Mouse (Mus musculus) liver, embryonic 13.5 days (tissue): ENCODE measurements around the gene Wnt11. TPM values are rescaled to one million over a fixed set of nuclear protein-coding genes. Genes with fewer than 3 reads are reported as not detected.

Experiments
- ATAC-seq: fragments of 200-750 bp; cut with Nextera tagmentation; 2 replicates; pipeline ENCODE4 v1.8.0; 2017; ENCODE audit warnings: low read depth, mild to moderate bottlenecking, moderate number of reproducible peaks, moderate library complexity
- DNase-seq: peaks from one replicate; pipeline ENCODE4 v3.0.0; 2022
- H3K27ac ChIP-seq: fragments of 300-500 bp; sonication (generic); 2 replicates; pipeline ENCODE4 v1.5.1; 2015; ENCODE audit warnings: moderate library complexity, mild to moderate bottlenecking, inconsistent platforms
- H3K27me3 ChIP-seq: fragments of 300-500 bp; sonication (generic); 2 replicates; pipeline ENCODE4 v1.6.1; 2015; ENCODE audit warnings: mild to moderate bottlenecking, inconsistent platforms
- H3K36me3 ChIP-seq: fragments of 300-500 bp; sonication (generic); 2 replicates; pipeline ENCODE4 v1.6.1; 2015; ENCODE audit warnings: mild to moderate bottlenecking, inconsistent platforms
- H3K4me1 ChIP-seq: fragments of 300-500 bp; sonication (generic); replicated peaks from 2 replicates; pipeline ENCODE4 v1.6.1; 2015; ENCODE audit warnings: inconsistent platforms
- H3K4me2 ChIP-seq: fragments of 300-500 bp; sonication (generic); 2 replicates; pipeline ENCODE4 v1.6.1; 2015; ENCODE audit warnings: inconsistent platforms, mild to moderate bottlenecking, moderate library complexity
- H3K4me3 ChIP-seq: fragments of 300-500 bp; sonication (generic); replicated peaks from 2 replicates; pipeline ENCODE4 v1.5.1; 2015; ENCODE audit warnings: mild to moderate bottlenecking, inconsistent platforms
- H3K9ac ChIP-seq: fragments of 300-500 bp; sonication (generic); 2 replicates; pipeline ENCODE4 v1.6.1; 2015; ENCODE audit warnings: mild to moderate bottlenecking, inconsistent platforms
- H3K9me3 ChIP-seq: fragments of 300-500 bp; sonication (generic); replicated peaks from 2 replicates; pipeline ENCODE4 v1.6.1; 2016; ENCODE audit warnings: inconsistent platforms
- WGBS: fragments of 180-500 bp; shearing (Covaris S2); methylation state at CpG from one replicate; pipeline ENCODE4 v1.1.7; 2015; ENCODE audit not compliant: insufficient replicate concordance; 5-methylcytosine and 5-hydroxymethylcytosine counted together
- polyA plus RNA-seq: library from polyadenylated mRNA; unstranded; fragments of >200 nt; fragmentation: Nextera tagmentation; extraction: Ambion mirVana; gene quantifications from 2 replicates; pipeline ENCODE4 v1.2.1, GENCODE M21; 2015

The Wnt11 gene
- polyA plus RNA-seq: 0.84 and 1.1 TPM in 2 replicates

DNA sequence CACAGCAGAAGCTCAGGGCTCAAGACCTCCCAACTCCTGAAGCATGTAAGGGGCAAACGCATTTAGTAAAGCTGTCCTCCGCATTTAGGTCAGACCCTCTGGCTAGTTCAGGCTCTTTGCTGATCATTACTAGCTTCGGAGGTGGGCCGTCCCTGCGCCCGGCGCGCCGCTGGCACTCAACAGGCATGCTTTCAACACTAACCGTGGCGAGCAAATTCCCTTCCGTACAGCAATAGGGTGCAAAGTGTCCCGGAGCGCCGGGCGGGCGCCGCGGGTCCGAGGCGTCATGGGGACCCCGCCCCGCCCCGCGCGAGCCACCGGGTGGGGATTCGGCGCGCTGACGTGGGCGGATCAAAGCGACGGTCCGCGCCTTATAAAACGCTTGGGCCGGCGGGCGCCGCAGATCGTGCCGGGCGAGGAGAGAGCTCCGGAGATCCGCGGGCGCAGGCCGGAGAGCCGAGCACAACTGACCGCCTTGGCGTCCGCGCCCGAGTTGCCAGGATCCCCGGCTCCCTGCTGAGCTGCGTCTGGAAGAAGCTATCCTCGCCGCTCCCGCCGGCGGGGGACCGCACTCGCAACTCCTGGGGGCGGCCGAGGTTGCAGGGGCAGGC lies at the start of gene Wnt11:
Gene Wnt11, plus strand, starts transcription at position 402 of the 611 bp plus-strand sequence.
- ATAC-seq (no peak), DNase-seq (no peak)
- Histone ChIP-seq H3K27ac (no peak within 1 kb of the TSS), H3K4me2 (peak within 1 kb of the TSS; percentile 65), H3K4me3 (peak within 1 kb of the TSS; percentile 49), H3K9ac (no peak within 1 kb of the TSS), H3K36me3 (no peaks in the 10 kb centered on the region), H3K27me3 (peaks cover 95% of the 10 kb centered on the region), H3K4me1 (peaks cover 30% of the 10 kb centered on the region), H3K9me3 (no peaks in the 10 kb centered on the region)
- WGBS: under 1% methylated on average over 66 of the region's 66 CpGs

- no peak overlapping the region for H3K4me3 ChIP-seq
- 0 out of 2 replicates have a peak, but pooled peaks cover 2% of the 10 kb centered on the region for H3K4me1 ChIP-seq
- H3K27me3 ChIP-seq: peaks cover 15% of the 10 kb centered on the region
- H3K27ac ChIP-seq: no peak overlapping the region
- no peak for ATAC-seq
- H3K9ac ChIP-seq: no peak overlapping the region
- WGBS: 13% methylated on average over 11 of the region's 11 CpGs
- H3K36me3 ChIP-seq: no peaks in the 10 kb centered on the region
- no peak for DNase-seq
- no peak overlapping the region for H3K4me2 ChIP-seq
- no peaks in the 10 kb centered on the region for H3K9me3 ChIP-seq
These were observed 47.9 kb upstream of the Wnt11 start for GRCm38 (mm10) chr7:98786792-98787612.

DNA sequence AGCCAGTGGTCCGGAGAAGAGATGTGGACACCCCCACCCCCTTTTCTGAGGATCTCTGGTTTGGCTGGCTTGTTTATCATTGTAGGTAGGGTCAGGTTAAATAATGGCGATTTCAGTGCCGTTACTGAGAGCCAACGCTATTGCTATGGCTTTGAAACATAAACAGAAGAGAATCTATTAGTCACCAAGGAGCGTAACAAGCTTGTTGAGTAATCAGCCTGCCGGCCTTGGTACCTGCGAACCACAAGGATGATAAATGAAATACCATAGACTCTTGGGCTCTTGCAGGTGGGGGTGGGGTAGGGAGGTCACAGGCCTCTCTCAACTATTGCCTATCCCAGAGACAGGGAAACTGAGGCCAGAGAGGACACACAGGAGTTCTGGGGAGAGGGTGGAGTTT lies 46.2 kb upstream of the Wnt11 start:
- H3K4me2 ChIP-seq: no peak overlapping the region
- ATAC-seq: no peak
- no peaks in the 10 kb centered on the region for H3K9me3 ChIP-seq
- no peak for DNase-seq
- no peak overlapping the region for H3K9ac ChIP-seq
- peaks cover 10% of the 10 kb centered on the region for H3K27me3 ChIP-seq
- H3K4me3 ChIP-seq: no peak overlapping the region
- H3K4me1 ChIP-seq: 0 out of 2 replicates have a peak, but pooled peaks cover 2% of the 10 kb centered on the region
- H3K27ac ChIP-seq: no peak overlapping the region
- H3K36me3 ChIP-seq: no peaks in the 10 kb centered on the region
- 55% methylated on average over 7 of the region's 7 CpGs for WGBS

DNA sequence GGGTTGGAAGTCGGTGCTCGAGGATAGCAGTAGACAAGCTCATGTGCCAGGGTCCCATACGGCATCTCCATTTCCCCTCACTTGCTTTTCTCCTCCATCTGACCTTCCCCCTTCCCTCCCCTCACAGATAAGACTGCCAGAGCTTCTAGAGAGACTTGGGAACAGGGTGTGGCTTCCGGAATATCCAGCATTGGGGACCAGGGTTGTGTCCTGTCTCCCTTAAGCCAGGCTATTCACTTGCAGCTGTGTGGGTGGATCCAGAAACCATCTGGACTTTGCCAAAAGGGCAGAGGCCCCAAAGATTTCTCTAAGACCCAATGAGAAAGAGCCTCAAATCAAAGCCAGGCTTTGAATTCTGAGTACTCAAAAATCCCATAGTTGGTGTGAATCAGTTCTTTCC lies 45.8 kb upstream of the Wnt11 start:
- Histone ChIP-seq H3K9ac (no peak overlapping the region), H3K9me3 (no peaks in the 10 kb centered on the region), H3K27me3 (peaks cover 10% of the 10 kb centered on the region), H3K27ac (no peak overlapping the region), H3K4me1 (0 out of 2 replicates have a peak, but pooled peaks cover 2% of the 10 kb centered on the region), H3K36me3 (no peaks in the 10 kb centered on the region), H3K4me3 (no peak overlapping the region), H3K4me2 (no peak overlapping the region)
- DNase-seq (no peak), ATAC-seq (no peak)
- 55% methylated on average over 4 of the region's 4 CpGs for WGBS

DNA sequence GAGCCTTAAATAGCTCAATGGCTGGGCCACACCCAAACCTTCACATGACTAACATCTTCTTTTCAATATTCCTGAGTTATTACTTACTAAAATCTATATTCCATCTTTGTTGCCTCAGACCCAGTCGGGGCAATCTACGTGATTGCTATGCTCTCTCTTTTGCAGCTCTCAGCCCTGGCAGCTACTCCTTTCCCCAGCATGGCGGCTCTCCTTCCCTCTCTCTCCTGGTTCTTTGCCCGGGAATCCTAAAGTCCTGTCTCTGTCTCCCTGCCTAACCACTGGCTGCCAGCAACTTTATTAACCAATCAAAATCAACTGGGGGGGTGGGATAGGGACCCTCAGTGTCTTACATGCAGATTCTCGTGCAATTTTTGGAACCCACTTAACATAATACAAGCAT lies 43.0 kb upstream of the Wnt11 start:
- Histone ChIP-seq H3K36me3 (no peaks in the 10 kb centered on the region), H3K4me3 (no peak overlapping the region), H3K9ac (no peak overlapping the region), H3K27ac (no peak overlapping the region), H3K4me1 (0 out of 2 replicates have a peak, but pooled peaks cover 1% of the 10 kb centered on the region), H3K9me3 (no peaks in the 10 kb centered on the region), H3K4me2 (no peak overlapping the region), H3K27me3 (peaks cover 9% of the 10 kb centered on the region; the same call in 1 of the 2 replicates)
- WGBS: 59% methylated on average over 5 of the region's 5 CpGs
- ATAC-seq (no peak), DNase-seq (no peak)

GRCm38 (mm10) chr7:98793811-98794210 lies 41.1 kb upstream of the Wnt11 start:
- WGBS: 58% methylated on average over 5 of the region's 5 CpGs
- no peak for ATAC-seq

DNA sequence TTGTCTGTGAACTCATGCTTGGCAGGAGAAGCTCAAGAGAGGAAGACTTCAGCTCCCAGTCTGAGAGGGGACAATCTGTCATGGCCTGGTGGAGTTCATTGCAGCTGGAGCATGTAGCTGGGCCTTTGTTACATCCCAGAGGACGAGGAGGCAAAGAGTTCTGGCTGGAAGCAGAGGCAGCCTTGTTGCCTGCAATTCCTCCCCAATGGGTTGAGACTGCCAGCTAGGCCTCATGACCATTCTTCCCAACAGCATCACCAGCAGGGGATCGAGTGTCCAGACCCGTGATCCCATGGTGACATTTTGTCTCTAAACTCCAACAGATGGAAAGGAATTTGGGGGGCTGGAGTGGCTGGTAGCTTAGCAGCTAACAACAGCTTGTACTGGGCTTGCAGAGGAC lies 40.5 kb upstream of the Wnt11 start:
- H3K4me2 ChIP-seq: no peak overlapping the region
- 0 out of 2 replicates have a peak, but pooled peaks cover 4% of the 10 kb centered on the region for H3K27me3 ChIP-seq
- no peak for DNase-seq
- H3K4me1 ChIP-seq: 0 out of 2 replicates have a peak, but pooled peaks cover 3% of the 10 kb centered on the region
- H3K9ac ChIP-seq: no peak overlapping the region
- H3K4me3 ChIP-seq: no peak overlapping the region
- H3K9me3 ChIP-seq: no peaks in the 10 kb centered on the region
- H3K27ac ChIP-seq: no peak overlapping the region
- no peaks in the 10 kb centered on the region for H3K36me3 ChIP-seq
- 53% methylated on average over 3 of the region's 3 CpGs for WGBS
- ATAC-seq: no peak

More at GRCm38 (mm10) chr7:98793811-98794210, 41.1 kb upstream of the Wnt11 start:
- no peak for DNase-seq
- Histone ChIP-seq H3K4me3 (no peak overlapping the region), H3K27me3 (0 out of 2 replicates have a peak, but pooled peaks cover 5% of the 10 kb centered on the region), H3K9ac (no peak overlapping the region), H3K9me3 (no peaks in the 10 kb centered on the region), H3K36me3 (no peaks in the 10 kb centered on the region), H3K4me1 (0 out of 2 replicates have a peak, but pooled peaks cover 3% of the 10 kb centered on the region), H3K27ac (no peak overlapping the region), H3K4me2 (no peak overlapping the region)

DNA sequence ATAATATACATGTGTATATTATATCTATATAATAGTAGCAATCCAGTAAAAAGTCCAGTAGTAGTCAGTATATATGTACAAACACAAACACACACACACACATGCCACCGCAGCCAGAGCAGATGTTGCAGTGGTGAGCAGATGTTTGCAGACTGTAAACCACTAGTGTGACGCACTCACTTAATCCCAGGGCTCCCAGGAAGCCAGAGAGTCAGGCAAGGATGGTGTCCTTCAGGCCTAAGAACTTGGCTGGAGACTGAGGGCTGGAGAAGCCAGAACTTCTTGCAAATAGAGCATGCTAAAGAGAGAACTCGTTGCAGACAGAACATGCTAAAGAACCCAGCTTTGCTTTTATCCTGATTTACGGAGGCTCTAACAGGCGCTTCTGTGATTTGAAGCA lies 39.3 kb upstream of the Wnt11 start:
- H3K4me2 ChIP-seq: no peak overlapping the region
- 77% methylated on average over 5 of the region's 5 CpGs for WGBS
- H3K9me3 ChIP-seq: no peaks in the 10 kb centered on the region
- no peak overlapping the region for H3K27ac ChIP-seq
- DNase-seq (no peak), ATAC-seq (no peak)
- H3K4me3 ChIP-seq: no peak overlapping the region
- H3K27me3 ChIP-seq: 0 out of 2 replicates have a peak, but pooled peaks cover 4% of the 10 kb centered on the region
- no peak overlapping the region for H3K9ac ChIP-seq
- no peaks in the 10 kb centered on the region for H3K36me3 ChIP-seq
- 0 out of 2 replicates have a peak, but pooled peaks cover 3% of the 10 kb centered on the region for H3K4me1 ChIP-seq

GRCm38 (mm10) chr7:98797347-98798133 lies 37.4 kb upstream of the Wnt11 start:
- Histone ChIP-seq H3K9ac (no peak overlapping the region), H3K36me3 (no peaks in the 10 kb centered on the region), H3K27ac (no peak overlapping the region), H3K4me1 (0 out of 2 replicates have a peak, but pooled peaks cover 3% of the 10 kb centered on the region), H3K4me3 (no peak overlapping the region), H3K4me2 (no peak overlapping the region), H3K27me3 (0 out of 2 replicates have a peak, but pooled peaks cover 4% of the 10 kb centered on the region), H3K9me3 (no peaks in the 10 kb centered on the region)
- ATAC-seq (no peak), DNase-seq (no peak)
- WGBS: 45% methylated on average over 5 of the region's 5 CpGs

- Histone ChIP-seq H3K27ac (no peak overlapping the region), H3K9ac (no peak overlapping the region), H3K9me3 (no peaks in the 10 kb centered on the region), H3K4me2 (no peak overlapping the region), H3K4me1 (0 out of 2 replicates have a peak, but pooled peaks cover 3% of the 10 kb centered on the region), H3K36me3 (no peaks in the 10 kb centered on the region), H3K27me3 (0 out of 2 replicates have a peak, but pooled peaks cover 4% of the 10 kb centered on the region), H3K4me3 (no peak overlapping the region)
- 38% methylated on average over 3 of the region's 3 CpGs for WGBS
- no peak for ATAC-seq
- DNase-seq: no peak
These were observed 36.8 kb upstream of the Wnt11 start for GRCm38 (mm10) chr7:98798134-98798417.

GRCm38 (mm10) chr7:98800435-98800834 lies 34.5 kb upstream of the Wnt11 start:
- WGBS: 46% methylated on average over 8 of the region's 8 CpGs
- no peaks in the 10 kb centered on the region for H3K9me3 ChIP-seq

More at GRCm38 (mm10) chr7:98800435-98800834, 34.5 kb upstream of the Wnt11 start:
- ATAC-seq: no peak
- Histone ChIP-seq H3K27ac (no peak overlapping the region), H3K36me3 (no peaks in the 10 kb centered on the region), H3K4me1 (0 out of 2 replicates have a peak, but pooled peaks cover 3% of the 10 kb centered on the region), H3K4me3 (no peak overlapping the region), H3K9ac (no peak overlapping the region), H3K27me3 (0 out of 2 replicates have a peak, but pooled peaks cover 4% of the 10 kb centered on the region), H3K4me2 (no peak overlapping the region)
- no peak for DNase-seq
